Mouse (Mus musculus) CH12.LX (cell line): ENCODE results near the gene 4921517D22Rik.

ENCODE experiments used
- CTCF ChIP-seq, 2 experiments: IDR thresholded peaks in 1 of 2; conservative IDR thresholded peaks in 1 of 2; 2 replicates each; pipeline ENCODE4 v1.5.1; 2011 to 2012; ENCODE audit warnings: low read depth in 2 of 2, low read length in 2 of 2, improper control_type of control experiment in 1 of 2, inconsistent platforms in 1 of 2, mild to moderate bottlenecking in 1 of 2, moderate library complexity in 1 of 2
- ELF1 ChIP-seq: IDR thresholded peaks from 2 replicates; pipeline ENCODE4 v1.6.1; 2014; ENCODE audit warnings: low read depth, mild to moderate bottlenecking, inconsistent platforms, low read length, improper control_type of control experiment
- EP300 ChIP-seq: IDR thresholded peaks from 2 replicates; pipeline ENCODE4 v1.6.1; 2011; ENCODE audit warnings: low read length, improper control_type of control experiment
- JUND ChIP-seq: conservative IDR thresholded peaks from 2 replicates; pipeline ENCODE4 v1.6.1; 2011; ENCODE audit warnings: low read depth, low read length, improper control_type of control experiment
- KAT2A ChIP-seq: IDR thresholded peaks from 2 replicates; pipeline ENCODE4 v1.6.1; 2012; ENCODE audit warnings: low read length, improper control_type of control experiment, inconsistent platforms; ENCODE audit not compliant: insufficient replicate concordance
- MAX ChIP-seq: IDR thresholded peaks from 2 replicates; pipeline ENCODE4 v1.6.1; 2011; ENCODE audit warnings: low read length, improper control_type of control experiment
- MEF2A ChIP-seq: IDR thresholded peaks from 2 replicates; pipeline ENCODE4 v1.6.1; 2014; ENCODE audit warnings: low read depth, mild to moderate bottlenecking, inconsistent platforms, low read length, improper control_type of control experiment, borderline replicate concordance
- POLR2A ChIP-seq: IDR thresholded peaks from 2 replicates; pipeline ENCODE4 v1.6.1; 2011; ENCODE audit warnings: low read depth, mild to moderate bottlenecking, improper control_type of control experiment, low read length
- TCF12 ChIP-seq: IDR thresholded peaks from 2 replicates; pipeline ENCODE4 v1.6.1; 2014; ENCODE audit warnings: low read depth, mild to moderate bottlenecking, inconsistent platforms, low read length, improper control_type of control experiment
- ZNF384 ChIP-seq: IDR thresholded peaks from 2 replicates; pipeline ENCODE4 v1.6.1; 2012; ENCODE audit warnings: low read depth, low read length, improper control_type of control experiment, inconsistent platforms

DNA sequence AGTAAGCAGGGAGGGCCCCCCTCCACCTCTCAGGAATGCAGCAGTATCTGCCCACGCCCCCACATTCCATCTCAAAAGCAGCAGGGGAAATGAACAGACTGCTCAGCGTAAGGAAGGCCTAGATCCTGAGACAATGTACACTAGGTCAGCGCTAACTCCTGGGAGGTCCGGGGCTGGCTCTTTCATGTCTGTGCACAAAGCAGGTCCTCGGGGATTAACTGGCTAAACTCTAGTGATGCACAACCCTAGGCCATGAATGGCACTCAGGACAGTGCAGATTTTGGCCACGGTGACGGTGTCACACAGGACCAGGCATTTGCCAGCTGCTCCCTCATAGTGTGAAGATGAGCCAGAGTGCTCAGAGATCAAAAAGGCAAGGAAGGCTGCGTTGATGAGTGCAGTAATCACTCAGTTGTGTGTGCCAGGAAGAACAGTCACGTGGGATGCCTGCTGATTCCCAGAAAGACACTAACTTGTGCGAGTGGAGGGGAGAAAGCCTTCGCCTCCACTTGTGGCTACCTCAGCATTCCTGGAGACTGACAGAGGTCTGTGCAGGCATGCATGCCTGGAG is 47.1 kb downstream of the 4921517D22Rik start:
- TF ChIP-seq CTCF (conservative IDR thresholded peaks at IDR 0.05 in 1 of 2, IDR thresholded peaks at IDR 0.05 in 1 of 2; ENCODE audit: low read depth in 2 of 2, low read length in 2 of 2) (no peak), ZNF384 (no peak), EP300 (no peak), POLR2A (no peak), ELF1 (no peak), KAT2A (no peak), MAX (no peak), TCF12 (no peak), JUND (no peak), MEF2A (no peak)
